Mouse (Mus musculus): Measurements from ENCODE around the gene Vill.

Gene Vill

DNA sequence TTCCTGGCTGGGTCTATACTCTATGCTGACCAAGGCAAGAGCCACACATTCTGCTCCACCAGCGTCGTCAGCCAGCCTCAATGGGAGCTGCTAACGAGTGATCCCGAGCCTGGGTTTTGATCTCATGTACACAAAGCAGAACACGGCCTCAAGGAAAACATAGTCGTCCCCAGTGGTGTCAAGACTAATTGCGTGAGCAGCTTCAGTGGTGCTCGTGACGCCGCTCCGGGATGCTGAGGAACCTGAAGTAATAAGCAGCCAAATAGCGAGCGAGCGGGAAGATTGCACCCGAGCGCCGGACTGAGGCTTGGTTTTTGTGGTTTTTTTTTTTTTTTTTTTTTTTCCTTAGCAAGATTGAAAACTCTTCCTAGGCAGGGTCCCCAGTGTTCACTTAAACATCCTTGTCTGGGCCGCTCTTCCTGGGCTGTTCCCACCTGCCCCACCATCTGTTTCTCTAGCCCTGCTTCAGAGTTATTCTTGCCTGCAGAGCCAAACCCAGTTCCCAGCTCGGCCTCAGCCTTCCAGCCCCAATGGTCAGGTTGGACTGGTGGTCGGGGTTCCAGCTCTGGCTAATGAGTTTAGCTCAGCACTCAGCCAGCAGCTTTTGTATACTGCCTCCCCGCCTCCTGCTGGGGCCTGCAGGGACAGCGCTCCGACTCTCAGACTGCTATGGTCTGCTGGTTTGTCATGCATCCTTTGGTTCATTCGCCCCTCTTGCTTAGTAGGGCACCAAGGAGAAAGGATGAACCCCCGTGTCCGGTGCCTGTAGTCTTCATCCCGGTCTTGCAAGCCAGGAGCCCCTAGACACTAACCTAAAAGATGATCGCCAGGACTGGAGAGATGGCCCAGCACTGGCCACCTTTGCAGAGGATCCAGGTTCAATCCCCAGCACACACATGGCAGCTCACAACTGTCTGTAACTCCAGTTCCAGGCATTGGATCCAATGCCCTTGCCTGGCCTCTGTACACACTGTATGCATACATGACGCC is 17.6 kb upstream of the Vill start:
- no peak for DNase-seq

DNA sequence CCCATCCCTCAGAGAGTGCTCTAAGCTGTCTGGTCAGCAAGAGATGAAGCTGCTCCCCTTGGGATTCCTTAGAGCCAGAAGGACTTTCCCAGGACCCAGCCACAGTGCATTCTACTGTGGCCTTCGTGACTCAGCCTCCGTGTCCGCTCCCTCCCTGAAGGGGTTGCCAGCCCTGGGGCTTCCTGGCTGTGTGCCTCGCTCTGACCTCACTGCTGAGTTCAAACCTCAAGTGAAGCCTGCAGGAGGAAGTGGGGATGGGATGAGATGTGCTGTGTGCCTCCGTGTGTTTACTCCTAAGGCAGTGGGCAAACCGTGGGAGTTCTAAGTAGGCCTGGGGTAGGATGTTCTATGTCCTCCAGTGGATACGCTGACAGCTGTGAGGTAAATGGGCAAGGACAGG is 16.7 kb upstream of the Vill start:
- DNase-seq = no peak

DNA sequence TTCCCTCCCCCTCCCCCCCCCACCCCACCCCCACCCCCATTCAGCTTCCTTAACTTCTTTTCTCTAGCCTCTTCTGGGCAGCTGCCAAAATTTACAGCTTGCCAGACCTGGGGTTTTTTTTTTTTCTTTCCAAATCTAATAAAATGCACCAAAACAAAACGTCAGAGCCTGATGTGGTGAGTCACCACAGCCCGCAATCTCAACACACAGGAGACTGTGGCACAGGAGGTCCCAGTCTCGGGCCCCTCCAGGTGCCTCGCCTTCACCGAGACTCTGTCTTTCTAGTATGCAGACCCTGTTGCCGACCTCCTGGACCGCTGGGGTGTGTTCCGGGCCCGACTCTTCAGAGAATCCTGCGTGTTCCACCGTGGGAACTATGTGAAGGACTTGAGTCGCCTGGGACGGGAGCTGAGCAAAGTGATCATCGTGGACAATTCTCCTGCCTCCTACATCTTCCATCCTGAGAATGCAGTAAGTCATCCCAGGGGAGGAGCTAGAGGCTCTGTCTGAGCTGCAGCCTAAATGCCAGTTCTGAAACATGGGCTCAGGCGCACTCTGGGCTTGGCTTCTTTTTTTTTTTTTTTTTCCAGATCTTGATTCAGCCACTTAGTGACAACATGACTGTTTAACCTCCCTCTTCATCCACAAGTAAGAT is 15.4 kb upstream of the Vill start:
- no peak for DNase-seq

DNA sequence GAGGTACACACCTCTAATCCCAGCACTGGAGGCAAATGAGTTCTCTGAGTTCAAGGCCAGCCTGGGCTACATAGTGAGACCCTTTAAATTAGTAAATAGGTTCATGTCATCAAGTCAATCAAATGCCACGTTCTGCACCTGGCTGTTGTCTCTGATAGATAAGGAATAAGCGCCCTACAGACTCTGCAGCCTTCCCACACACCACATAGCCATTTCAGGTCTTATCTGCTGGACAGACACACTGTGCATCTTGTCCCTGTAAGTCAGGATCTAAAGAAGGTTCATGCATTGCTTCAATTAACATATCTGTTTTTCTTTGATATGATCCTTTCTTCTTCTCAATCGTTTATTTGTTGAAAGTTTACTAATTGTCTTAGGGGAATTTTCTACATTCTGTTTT is 14.0 kb upstream of the Vill start:
- DNase-seq = no peak

DNA sequence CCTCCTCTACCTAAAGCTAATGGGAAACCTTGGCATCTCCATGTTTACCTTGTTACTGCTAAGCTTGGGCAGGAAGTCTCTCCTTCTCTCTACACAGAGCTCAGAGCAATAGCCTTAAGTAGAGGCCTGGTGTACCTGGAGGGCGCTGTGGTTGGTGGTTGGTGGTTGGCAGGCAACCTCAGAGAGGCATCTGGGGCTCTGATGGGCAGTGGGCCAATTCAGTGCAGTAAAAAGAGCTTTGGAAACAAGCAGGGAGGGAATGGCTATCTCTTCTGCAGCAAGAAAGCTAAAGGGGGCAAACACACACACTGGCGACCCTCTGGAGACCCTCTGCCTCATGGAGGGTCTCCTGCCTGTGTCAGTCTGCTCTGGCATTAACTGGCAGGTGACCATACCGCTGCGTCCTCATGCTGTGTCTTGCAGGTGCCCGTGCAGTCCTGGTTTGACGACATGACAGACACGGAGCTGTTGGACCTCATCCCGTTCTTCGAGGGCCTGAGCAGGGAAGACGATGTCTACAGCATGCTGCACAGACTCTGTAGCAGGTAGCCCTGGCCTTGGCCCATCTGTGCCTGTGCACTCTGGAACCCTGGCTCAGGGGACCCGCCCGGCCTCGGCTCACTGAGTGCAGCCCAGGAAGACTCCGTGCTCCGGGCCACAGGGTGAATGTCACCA is 12.3 kb upstream of the Vill start:
- DNase-seq = peak; percentile 30 to 31

DNA sequence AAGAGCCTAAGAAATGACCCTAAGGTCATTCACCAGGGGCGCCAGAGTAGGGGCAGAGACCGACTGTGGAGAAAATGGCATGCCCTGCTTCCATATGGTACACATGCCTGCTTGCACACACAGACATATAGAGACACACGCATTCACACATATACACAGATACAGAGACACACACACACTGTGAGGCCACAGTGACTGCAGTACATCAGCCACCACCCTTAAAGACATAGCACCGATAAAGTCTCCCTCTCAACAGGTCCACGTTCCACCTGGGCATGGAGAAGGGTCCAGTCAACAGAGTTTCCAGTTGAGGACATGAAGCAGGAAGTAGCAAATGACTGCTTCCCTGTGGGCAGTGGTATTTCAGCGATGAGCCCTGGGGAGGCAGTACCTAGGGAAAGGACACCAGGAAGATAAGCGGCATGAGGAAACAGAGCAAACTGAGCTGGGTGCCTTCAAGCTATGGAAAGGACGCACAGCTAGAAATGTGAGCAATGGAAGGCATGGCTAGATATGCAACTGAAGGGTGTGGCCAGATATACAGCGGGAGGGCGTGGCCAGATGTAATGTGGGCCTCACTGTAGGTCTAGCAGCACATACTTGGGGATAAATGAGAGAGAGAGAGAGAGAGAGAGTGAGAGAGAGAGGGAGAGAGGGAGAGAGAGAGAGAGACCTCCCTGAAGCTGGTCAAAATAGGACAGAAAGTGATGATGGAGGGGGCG is 4.2 kb upstream of the Vill start:
- no peak for DNase-seq

DNA sequence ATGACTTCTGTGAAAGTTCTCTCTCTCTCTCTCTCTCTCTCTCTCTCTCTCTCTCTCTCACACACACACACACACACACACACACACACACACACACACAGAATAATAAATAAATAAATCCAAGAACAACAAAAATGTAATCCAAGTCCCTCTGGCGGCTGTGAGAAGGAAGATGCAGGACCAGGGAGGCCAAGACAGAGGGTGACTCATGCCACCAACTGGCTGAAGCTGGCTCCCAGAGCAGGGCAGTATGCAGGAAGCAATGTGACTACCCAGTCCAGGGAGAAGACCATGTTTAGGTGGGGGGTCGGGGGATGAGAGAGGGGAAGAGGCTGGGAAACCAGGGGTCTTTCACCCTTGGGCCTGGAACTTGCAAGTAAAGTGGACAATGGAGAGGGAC is 1.4 kb upstream of the Vill start:
- DNase-seq = no peak

DNA sequence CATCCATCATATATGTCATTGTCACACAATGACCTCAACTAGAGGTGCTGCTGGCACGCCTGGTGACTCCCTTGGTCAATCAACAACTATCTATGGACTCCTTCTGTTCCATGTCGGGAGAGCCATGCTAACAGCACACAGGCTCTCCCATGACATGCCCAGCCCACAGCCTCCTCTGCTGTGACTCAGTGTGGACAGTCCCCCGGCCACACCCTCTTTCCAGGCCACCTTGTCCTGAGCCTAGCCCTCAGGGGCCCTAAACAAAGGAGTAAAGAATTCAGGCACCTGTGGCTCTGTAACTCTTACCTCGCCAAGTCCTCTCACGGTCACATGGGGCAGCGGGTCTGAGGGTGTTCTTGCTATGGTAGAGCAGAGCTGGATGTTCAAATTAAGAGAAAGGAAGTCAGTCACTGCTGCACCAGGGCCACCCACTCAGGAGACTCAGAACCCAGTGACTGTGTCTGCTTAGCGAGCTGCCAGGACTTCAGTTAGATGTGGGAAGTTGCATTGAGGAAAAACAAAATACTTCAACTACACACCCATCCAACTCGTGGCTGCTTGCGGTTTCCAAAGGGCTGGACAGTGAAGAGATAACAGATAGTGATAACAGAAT is 1.5 kb downstream of the Vill start:
- no peak for DNase-seq

DNA sequence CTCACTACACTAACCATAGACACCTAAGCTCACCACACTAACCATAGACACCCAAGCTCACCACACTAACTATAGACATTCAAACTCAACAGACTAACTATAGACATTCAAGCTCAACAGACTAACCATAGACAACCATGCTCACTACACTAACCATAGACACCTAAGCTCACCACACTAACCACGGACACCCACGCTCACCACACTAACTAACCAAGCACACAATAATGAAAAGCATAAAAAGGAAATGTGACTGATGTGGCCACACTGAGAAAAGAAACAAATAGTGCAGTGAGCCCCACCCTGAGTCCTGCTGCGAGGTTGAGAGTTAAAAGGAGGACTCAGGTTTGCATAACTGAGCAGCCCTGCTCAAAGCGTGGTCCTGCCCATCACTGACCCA is 2.8 kb downstream of the Vill start:
- DNase-seq = no peak

DNA sequence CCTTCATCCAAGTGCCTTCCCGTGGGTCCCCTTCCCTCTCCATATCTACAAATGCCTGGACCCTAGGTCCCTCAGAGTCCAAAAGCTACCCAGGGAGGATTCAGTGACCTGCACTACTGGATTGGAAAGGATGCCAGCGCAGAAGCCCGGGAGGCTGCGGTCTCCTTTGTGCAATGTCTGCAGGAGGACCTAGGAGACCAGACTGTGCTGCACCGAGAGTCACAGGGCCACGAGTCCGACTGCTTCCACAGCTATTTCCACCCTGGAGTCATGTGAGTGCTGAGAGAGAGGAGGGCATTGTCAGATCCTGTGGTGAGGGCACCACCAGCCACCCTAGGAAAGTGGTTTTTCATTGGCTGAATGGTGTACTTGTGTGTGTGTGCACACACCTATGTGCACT is 5.7 kb downstream of the Vill start:
- DNase-seq = no peak

DNA sequence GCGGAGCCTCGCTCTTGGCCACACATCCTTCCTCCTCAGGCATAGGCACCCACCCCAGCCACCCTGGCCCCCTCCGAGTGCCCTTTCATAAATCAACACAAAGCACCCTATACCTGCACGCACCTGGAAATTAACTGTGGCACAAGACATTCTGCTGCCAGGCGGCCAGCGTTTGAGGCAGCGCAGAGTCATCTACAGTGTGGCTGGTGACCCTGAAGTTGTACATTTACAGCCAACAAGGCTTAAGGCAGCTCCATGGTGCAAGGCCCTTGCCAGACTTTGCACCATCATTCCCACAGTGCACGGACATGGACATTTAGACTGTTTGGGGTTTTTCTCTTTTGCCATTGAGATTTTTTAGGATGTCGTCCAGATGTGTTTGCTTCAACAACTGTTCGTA is 8.1 kb downstream of the Vill start:
- no peak for DNase-seq

DNA sequence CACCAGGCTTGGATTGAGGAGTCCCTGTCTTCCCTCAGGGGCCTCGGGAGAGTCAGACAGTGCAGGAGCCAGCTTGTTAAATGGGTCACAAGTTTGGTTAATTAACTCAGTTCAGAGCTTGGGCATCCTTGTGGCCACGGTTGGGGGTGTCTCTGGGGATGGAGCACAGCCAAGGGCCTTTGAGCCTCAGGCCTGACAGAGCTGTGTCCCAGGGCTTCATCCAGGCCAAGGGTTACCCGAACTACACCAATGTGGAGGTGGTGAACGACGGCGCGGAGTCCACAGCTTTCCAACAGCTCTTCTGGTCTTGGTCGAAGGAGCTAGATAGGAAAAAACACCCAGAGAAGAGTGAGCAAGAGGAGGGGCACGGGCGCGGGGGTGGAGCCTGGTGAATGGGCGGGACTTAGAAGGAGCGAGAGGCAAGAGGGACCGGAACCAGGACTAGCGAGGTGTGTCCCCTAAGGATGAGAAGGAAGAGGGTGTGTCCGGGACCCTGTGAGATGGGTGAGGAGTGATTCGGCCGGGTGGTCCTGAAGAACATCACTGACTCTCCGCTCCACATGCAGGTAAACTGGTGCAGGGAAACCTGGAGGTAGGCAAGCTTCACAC is 10.6 kb downstream of the Vill start:
- DNase-seq = no peak

DNA sequence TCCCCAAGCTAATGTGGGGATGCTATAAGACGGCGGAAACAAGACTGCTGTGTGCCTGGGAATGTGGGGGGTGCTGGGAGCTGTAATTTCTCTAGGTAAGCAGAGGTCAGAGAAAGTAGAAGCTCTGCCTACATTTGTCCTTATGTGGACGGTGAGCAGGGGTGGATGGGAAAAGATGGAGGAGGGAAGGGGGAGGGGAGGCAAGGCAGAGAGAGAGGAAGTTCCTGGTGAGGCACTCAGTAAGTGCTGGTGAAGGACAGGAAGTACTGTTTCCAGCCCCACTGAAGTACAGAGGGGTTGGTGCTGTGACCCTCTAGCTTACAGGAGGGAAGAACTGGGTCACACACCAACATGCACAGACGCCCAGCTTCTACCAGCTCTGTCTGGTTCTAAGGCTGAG is 11.7 kb downstream of the Vill start:
- DNase-seq = no peak

DNA sequence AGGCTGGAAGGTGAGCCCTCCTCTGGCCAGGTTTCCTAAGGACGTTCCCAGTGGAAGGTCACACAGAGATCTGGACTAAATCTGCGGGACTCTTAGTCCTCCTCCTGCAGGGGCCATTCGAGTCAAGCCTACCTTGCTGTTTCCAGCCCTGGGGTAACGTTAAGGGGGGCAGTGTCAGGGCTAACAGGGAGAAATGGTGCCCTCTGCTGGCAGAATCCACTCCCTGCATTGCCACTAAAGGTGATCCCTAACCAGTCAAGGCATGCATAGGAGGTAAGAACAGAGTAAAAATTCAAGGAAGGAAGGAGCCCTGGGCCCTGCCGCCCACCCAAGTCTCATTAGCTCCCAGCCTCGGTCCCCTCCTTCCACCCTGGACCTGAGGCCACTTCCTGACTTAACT is 15.0 kb downstream of the Vill start:
- DNase-seq = peak; percentile 60 to 70

DNA sequence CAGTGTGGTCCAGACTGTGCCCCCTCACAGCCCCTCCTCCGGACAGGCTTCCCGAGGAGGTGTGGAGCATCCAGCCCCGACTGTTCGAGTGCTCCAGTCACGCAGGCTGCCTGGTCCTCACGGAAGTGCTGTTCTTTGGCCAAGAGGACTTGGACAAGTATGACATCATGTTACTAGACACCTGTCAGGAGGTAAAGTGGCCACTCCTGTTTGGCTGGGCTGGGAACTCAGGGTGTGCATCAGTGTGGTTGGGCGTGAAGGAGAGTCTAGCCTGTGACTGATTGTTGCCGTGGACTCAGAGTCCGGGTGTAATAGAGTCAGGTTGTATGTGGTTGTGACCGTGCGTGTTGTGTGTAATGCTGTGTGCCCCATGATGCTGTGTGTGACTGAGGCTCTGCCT is 15.7 kb downstream of the Vill start:
- DNase-seq = no peak

DNA sequence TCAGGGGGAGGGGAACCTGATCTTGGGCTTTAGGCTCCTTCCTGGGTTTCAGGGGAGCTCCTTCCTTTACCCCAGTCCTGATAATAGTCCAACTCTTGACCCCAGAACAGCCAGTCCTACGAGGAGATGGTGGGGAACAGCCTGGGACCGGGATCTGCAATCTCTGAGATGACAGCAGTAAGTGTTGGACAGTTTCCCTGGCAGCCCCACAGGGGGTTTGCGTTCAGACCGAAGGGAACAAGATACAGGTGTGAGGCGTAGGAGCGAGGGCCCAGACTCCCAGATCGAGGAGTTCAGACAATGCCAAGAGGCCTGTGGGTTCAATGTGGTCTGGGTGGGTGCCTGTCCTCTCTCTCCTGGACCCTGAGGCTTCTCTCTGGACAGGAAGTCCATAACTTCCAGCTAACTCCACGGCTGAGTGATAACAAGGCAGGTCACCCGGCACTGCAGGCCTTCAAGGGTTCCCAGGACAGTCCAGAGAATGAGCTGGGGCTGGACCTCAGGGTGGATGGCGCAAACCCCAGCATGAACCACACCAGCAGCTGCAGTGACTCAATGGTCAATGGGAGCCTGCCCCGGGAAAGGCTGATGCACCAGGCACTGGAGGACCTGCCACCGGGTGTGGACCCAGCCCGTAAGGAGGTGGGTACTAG is 17.7 kb downstream of the Vill start:
- DNase-seq = no peak

DNA sequence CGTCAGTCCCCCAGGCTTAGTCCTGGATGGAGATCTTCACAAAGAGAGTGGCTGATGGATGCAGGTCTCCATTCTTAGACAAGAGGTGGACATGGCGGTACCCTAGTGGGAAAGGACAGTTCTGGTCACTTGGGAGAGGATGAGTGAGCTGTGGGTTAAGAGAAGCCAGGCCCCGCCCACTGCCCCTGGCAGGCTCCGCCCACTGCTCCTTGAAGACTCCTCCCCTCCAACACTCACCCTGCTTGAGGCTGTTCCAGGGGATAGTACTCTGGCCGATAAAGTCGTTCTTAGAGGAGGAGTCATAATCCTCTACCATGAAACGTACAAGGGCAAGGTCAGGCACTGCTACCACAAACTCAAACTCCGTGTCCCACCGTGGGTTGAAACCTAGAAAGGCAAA is 19.2 kb downstream of the Vill start:
- no peak for DNase-seq

DNA sequence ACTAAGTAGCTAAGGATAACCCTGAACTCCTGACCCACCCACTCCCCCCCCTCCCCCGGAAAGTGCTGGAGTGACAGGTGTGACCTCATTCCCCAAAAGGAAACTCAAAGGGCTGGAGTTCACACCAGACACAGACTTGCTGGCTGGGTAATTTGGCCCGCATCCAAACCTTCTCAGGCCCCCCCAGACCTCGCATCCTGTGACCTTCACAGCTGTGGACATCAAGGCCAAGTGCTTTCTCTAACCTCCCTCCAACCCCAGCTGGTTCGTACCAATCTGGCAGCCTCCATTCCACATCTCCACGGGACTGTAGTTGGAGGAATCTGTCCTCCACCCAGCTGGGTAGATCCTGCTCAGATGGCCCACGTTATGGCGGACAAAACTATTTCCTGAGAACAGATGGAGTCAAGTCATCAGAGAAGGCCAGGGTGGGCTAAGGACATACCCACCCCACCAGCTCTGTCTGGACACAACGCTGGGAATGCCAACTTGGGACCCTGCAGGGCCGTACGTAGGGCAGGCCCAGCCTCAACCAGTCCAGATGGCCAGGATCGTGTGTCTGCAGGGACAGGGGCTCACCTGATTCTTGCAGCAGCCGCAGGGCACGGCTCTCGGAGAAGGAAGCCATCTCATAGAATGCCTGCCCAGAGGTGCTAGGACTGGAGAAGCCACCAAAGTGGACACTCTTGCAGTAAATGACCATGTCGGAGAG is 20.8 kb downstream of the Vill start:
- no peak for DNase-seq

DNA sequence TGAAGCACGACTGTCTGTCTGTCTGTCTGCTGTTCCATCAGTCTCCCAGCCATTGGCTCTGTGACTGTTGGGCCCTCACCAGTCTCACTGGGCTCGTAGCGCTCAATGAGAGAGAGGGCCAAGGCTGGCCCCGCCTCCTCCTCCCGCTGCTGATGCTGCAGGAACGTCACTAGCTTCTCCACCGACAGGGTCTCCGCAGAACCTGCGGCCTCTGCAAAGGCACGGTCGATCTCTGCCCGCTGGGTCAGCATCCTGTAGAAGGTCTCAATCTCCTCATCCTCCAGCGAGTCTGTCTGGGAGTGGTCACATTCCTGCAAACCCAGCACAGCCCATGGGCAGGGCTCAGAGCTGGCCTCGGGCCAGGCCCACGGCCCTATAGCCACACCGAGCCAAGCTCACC is 23.1 kb downstream of the Vill start:
- DNase-seq = no peak

DNA sequence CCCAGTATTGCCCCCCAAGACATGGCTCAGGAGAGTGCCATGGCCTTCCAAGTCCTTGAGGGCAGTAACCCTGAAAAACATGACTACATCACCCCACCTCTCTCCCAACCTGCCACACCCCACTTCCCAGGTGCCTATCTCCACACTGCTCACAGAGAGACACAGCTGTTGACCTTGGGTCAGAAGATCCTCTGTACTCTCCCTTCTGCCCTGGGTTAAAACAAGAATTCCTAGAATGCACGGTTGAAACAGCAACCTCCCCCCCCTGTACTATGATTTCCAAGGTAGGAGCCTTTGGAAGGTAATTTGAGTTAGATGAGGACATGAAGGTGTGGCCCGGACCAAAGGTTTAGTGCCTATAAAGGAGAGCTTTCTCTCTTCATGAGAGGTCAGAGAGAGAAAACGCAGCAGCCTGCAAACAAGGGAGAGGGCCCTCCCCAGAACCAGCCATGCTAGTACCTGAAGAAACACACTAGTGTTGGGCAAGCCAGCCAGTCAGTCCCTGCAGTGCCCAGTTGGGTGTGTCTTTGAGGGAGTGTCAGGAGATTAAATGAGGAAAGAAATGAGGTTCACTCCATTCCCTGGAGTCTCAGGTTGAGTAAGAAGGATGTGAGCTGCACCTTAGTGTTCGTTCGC is 27.6 kb downstream of the Vill start:
- no peak for DNase-seq

DNA sequence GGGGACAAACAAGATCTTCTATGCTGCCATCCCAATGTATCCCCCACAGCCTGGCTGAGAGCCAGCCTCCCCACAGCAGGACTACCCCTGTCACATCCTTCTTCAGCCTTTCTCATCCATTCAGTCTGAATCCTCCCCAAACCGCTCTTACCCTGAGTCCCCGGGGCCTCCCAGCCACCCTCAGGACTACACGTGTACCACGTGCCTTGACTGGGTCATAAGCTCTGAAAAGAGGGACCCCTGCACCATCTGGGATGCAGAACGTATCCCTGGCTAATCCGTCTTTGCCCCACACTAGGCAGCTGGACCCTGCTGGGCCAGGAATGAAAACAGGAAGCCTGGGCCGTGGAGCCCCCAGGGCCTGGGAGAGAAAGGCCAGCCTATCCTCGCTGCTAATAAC is 29.5 kb downstream of the Vill start:
- DNase-seq = no peak

All from cerebellum, adult 18-20 months (tissue).